Mouse (Mus musculus) cerebellum, adult 2 months (tissue): Measurements from ENCODE around the gene Adamtsl3. TPM values are rescaled to one million over a fixed set of nuclear protein-coding genes. Genes with fewer than 3 reads are reported as not detected.

Experiments used
- DNase-seq, 2 experiments: peaks; one replicate each; pipeline ENCODE4 v3.0.0; 2021
- H3K27ac ChIP-seq: fragments of 200-500 bp; 2 replicates; pipeline ENCODE4 v1.5.1; 2012; ENCODE audit warnings: low read length, control low read depth, inconsistent platforms; ENCODE audit not compliant: insufficient read depth
- H3K27me3 ChIP-seq: fragments of 200-500 bp; 2 replicates; pipeline ENCODE4 v1.6.1; 2012; ENCODE audit warnings: inconsistent platforms, mild to moderate bottlenecking, low read length, moderate library complexity; ENCODE audit not compliant: control insufficient read depth, insufficient read depth
- H3K4me1 ChIP-seq: fragments of 200-500 bp; 2 replicates; pipeline ENCODE4 v1.6.1; 2011; ENCODE audit warnings: low read length; ENCODE audit not compliant: control insufficient read depth, insufficient read depth
- H3K4me3 ChIP-seq: fragments of 200-500 bp; replicated peaks from 2 replicates; pipeline ENCODE3; 2011; ENCODE audit warnings: mild to moderate bottlenecking, low read depth, low read length, control low read depth; ENCODE audit not compliant: insufficient read depth
- CTCF ChIP-seq: fragments of 200-500 bp; IDR thresholded peaks from 2 replicates; pipeline ENCODE4 v1.5.1; 2011; ENCODE audit warnings: low read depth, mild to moderate bottlenecking, control low read depth, low read length, moderate library complexity, borderline replicate concordance; ENCODE audit not compliant: insufficient read depth
- POLR2A ChIP-seq: fragments of 200-500 bp; IDR thresholded peaks from 2 replicates; pipeline ENCODE4 v1.6.1; 2011; ENCODE audit warnings: low read length, control low read depth, borderline replicate concordance; ENCODE audit not compliant: insufficient read depth
- WGBS: fragments of 180-500 bp; shearing (Covaris S2); methylation state at CpG from one replicate; pipeline ENCODE4 v1.1.7; 2018; 5-methylcytosine and 5-hydroxymethylcytosine counted together
- polyA plus RNA-seq: library from polyadenylated mRNA; depleted of rRNA; stranded (reverse); fragments of >200 nt; gene quantifications from 2 replicates; pipeline ENCODE4 v1.2.3, GENCODE M21; 2012

Gene Adamtsl3
- polyA plus RNA-seq, 1 experiment: 0.72 TPM

- Histone ChIP-seq H3K27me3 (no peaks in the 10 kb centered on the region), H3K4me3 (no peak overlapping the region), H3K27ac (no peak overlapping the region), H3K4me1 (peaks cover 3% of the 10 kb centered on the region; the same call in 1 of the 2 replicates)
- 81% methylated on average over 16 of the region's 16 CpGs for WGBS
- DNase-seq: no peak
- no peak for TF ChIP-seq CTCF
- TF ChIP-seq POLR2A: no peak
Measured at GRCm38 (mm10) chr7:82476441-82477221, 141.1 kb downstream of the Adamtsl3 start.

- H3K27me3 ChIP-seq: no peaks in the 10 kb centered on the region
- no peak overlapping the region for H3K4me3 ChIP-seq
- no peak for DNase-seq
- WGBS: 95% methylated on average over 3 of the region's 3 CpGs
- no peak for TF ChIP-seq POLR2A
- TF ChIP-seq CTCF: no peak
- H3K27ac ChIP-seq: no peak overlapping the region
- H3K4me1 ChIP-seq: peaks cover 3% of the 10 kb centered on the region; the same call in 1 of the 2 replicates
Measured at GRCm38 (mm10) chr7:82478461-82478860, 143.0 kb downstream of the Adamtsl3 start.

DNA sequence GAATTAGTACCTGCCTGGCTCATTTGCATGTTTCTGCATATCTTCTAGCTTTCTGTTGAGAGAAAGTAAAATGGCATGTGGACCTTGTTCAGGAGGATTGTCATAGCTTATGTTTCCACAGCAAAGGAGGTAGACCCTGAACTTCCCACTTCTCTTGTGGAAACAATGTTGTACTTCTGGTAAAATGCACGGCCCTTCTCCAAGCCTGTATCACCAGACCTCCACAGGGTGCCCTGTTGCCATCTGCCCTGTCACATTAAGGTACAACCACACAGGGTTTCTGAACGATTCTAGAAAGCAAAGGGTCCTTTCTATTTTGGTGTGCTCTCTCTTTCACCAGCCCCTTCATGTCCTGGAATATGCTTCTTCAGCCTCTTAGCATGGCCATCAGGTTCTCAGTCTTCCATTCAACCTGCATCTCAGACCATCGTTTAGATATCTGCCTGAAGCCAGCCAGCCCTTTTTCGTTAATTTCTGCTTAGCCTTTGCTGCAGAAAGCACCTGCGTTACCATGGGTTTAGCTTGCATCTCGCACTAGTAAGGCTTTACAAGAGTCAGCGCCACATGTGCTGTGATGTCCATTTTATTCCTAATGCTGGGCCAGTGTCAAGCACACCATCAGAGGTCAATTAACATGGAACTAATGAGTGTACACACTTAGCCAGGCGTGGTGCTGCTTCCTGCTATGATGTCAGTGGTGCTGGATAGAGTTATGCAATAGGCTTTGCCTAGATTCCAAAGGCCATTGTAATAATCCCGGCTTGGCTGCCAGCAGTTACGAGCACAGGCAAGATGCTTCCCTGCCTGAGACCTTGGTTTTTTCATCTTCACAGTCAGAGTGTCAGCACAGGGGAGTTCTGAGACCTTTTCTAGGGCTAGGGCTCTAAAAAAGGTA is 143.6 kb downstream of the Adamtsl3 start:
- Histone ChIP-seq H3K4me3 (no peak overlapping the region), H3K27ac (no peak overlapping the region), H3K27me3 (no peaks in the 10 kb centered on the region), H3K4me1 (peaks cover 3% of the 10 kb centered on the region; the same call in 1 of the 2 replicates)
- DNase-seq: peak; percentile 50 to 74
- no peak for TF ChIP-seq CTCF
- no peak for TF ChIP-seq POLR2A
- WGBS: 34% methylated on average over 10 of the region's 10 CpGs

DNA sequence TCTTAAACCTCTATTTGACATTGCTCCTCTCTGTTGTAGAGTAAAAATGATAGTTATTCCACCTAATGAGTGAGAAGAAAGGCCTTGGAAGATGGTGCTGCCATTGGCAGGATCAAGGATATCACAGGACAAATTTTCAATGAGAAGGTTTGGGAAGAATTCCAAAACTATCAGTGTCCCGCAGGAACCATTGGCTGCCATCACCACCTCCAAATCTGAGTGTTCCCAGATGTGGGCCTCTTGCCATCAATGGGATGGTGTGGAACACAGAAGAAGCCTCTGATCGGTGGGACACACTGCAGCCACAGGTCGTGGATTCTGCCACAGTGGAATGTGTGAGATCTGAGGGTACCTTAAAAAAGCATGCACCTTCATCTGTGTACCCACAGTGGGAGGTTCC is 147.9 kb downstream of the Adamtsl3 start:
- TF ChIP-seq CTCF (no peak), POLR2A (no peak)
- no peak overlapping the region for H3K4me3 ChIP-seq
- H3K4me1 ChIP-seq: peaks cover 3% of the 10 kb centered on the region; the same call in 1 of the 2 replicates
- DNase-seq: no peak
- H3K27ac ChIP-seq: no peak overlapping the region
- WGBS: 41% methylated on average over 3 of the region's 3 CpGs
- no peaks in the 10 kb centered on the region for H3K27me3 ChIP-seq

GRCm38 (mm10) chr7:82484834-82485233 is 149.3 kb downstream of the Adamtsl3 start:
- no peak for DNase-seq
- WGBS: 55% methylated on average over 5 of the region's 5 CpGs
- H3K27ac ChIP-seq: no peak overlapping the region
- TF ChIP-seq CTCF: no peak
- no peak overlapping the region for H3K4me3 ChIP-seq
- H3K4me1 ChIP-seq: no peaks in the 10 kb centered on the region
- H3K27me3 ChIP-seq: no peaks in the 10 kb centered on the region

GRCm38 (mm10) chr7:82485344-82485954 is 150.0 kb downstream of the Adamtsl3 start:
- 71% methylated on average over 7 of the region's 7 CpGs for WGBS
- Histone ChIP-seq H3K27ac (no peak overlapping the region), H3K4me1 (no peaks in the 10 kb centered on the region), H3K4me3 (no peak overlapping the region), H3K27me3 (no peaks in the 10 kb centered on the region)
- no peak for DNase-seq
- TF ChIP-seq POLR2A: no peak
- TF ChIP-seq CTCF: no peak

- WGBS: 82% methylated on average over 1 of the region's 1 CpGs
- Histone ChIP-seq H3K27me3 (no peaks in the 10 kb centered on the region), H3K4me3 (no peak overlapping the region), H3K4me1 (no peaks in the 10 kb centered on the region), H3K27ac (no peak overlapping the region)
- TF ChIP-seq CTCF (no peak), POLR2A (no peak)
- no peak for DNase-seq
Measured at GRCm38 (mm10) chr7:82491018-82491417, 155.5 kb downstream of the Adamtsl3 start.

DNA sequence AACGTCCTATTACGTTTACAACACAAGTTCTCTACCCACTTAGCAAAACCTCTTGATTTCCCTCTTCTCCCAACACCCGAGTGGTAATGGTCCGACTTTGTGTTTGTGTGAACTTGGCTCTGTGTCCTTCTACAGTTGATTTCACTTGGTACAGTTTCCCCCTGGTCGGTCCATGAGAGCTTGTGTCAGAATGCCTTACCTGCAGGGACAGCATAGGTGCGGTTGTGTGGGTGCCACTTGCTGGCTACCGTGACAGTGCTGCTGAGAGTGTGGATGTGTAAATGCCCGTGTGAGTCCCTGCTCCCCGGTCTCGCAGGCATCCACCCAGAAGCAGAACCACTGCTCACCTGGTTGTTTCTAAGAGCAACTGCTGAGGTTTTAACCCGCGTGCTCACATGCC is 157.4 kb downstream of the Adamtsl3 start:
- DNase-seq: no peak
- H3K4me3 ChIP-seq: no peak overlapping the region
- no peaks in the 10 kb centered on the region for H3K27me3 ChIP-seq
- WGBS: 93% methylated on average over 12 of the region's 12 CpGs
- TF ChIP-seq CTCF (no peak), POLR2A (no peak)
- no peak overlapping the region for H3K27ac ChIP-seq
- H3K4me1 ChIP-seq: no peaks in the 10 kb centered on the region
